Mouse (Mus musculus) kidney, postnatal 36 days (tissue): ENCODE measurements around the gene Sipa1l2.

Experiments used
- DNase-seq, 2 experiments: peaks; one replicate each; pipeline ENCODE4 v3.0.0; 2021 to 2022; ENCODE audit warnings: mixed read lengths in 2 of 2

Sipa1l2 gene

GRCm38 (mm10) chr8:125391685-125392084, 177.9 kb downstream of the Sipa1l2 start:
- no peak for DNase-seq

- no peak for DNase-seq
These were observed 178.3 kb downstream of the Sipa1l2 start for GRCm38 (mm10) chr8:125391271-125391670.

GRCm38 (mm10) chr8:125390506-125390895, 179.1 kb downstream of the Sipa1l2 start:
- DNase-seq = no peak

- peak; percentile 83 to 89 for DNase-seq
These were observed 179.7 kb downstream of the Sipa1l2 start for GRCm38 (mm10) chr8:125389756-125390505.

- peak; percentile 64 to 73 for DNase-seq
These were observed 180.3 kb downstream of the Sipa1l2 start for GRCm38 (mm10) chr8:125389280-125389679.

GRCm38 (mm10) chr8:125388404-125389180, 181.0 kb downstream of the Sipa1l2 start:
- peak; percentile 47 to 65 for DNase-seq

- peak; percentile 27 to 36 for DNase-seq
These were observed 184.0 kb downstream of the Sipa1l2 start for GRCm38 (mm10) chr8:125385519-125386150.

GRCm38 (mm10) chr8:125384551-125385183, 184.9 kb downstream of the Sipa1l2 start:
- no peak for DNase-seq

GRCm38 (mm10) chr8:125381674-125382073, 187.9 kb downstream of the Sipa1l2 start:
- DNase-seq = no peak

GRCm38 (mm10) chr8:125379939-125380338, 189.7 kb downstream of the Sipa1l2 start:
- no peak for DNase-seq

- DNase-seq = peak; percentile 30 to 34
These were observed 190.5 kb downstream of the Sipa1l2 start for GRCm38 (mm10) chr8:125379156-125379555.

- DNase-seq = no peak
These were observed 191.9 kb downstream of the Sipa1l2 start for GRCm38 (mm10) chr8:125377704-125378103.

- DNase-seq = no peak
These were observed 193.2 kb downstream of the Sipa1l2 start for GRCm38 (mm10) chr8:125376448-125376845.

- no peak for DNase-seq
These were observed 193.8 kb downstream of the Sipa1l2 start for GRCm38 (mm10) chr8:125375659-125376447.

GRCm38 (mm10) chr8:125372596-125372995, 197.0 kb downstream of the Sipa1l2 start:
- no peak for DNase-seq

GRCm38 (mm10) chr8:125369491-125370236, 199.9 kb downstream of the Sipa1l2 start:
- DNase-seq = peak; percentile 67 to 72

- peak; percentile 79 for DNase-seq
These were observed 201.1 kb downstream of the Sipa1l2 start for GRCm38 (mm10) chr8:125368341-125369035.
